Comparison of ENCODE assay signal across 8 mouse cellular contexts in the genomic region with DNA sequence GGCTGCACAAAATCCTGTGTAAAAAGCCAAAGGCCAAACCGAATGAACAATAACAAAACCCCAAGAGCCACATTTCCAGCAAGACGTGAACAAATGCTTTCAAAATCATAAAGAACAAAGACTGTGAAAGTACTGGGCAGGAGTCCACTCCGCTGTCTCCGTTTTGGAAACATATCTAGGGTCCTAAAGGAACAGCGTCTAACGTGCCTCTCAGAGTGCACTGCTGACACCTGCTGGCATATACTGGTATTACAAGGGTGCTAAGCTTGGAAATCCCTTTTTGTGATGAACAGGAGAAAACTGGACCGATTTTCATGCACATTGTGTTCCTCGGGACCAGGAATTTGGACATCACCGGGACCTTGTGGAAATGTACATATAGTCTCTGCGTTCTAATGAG. TPM values are rescaled to one million over a fixed set of nuclear protein-coding genes. Genes with fewer than 3 reads are reported as not detected.
DNase-seq lines count a peak whose midpoint lies in the region; ATAC-seq and TF ChIP-seq lines count a peak whose summit lies in the region.

No protein-coding gene starts in this region.

- TF ChIP-seq POLR2A in limb, embryonic 14.5 days (IDR thresholded peaks at IDR 0.05; ENCODE audit: borderline replicate concordance, extremely low read depth, insufficient read depth, insufficient read length) = no peak

- no peaks in the 10 kb centered on the region; the same call in 1 of the 2 replicates for H3K4me1 ChIP-seq in G1E (ENCODE audit: insufficient read depth, low read depth, low read length)
- peaks cover 8% of the 10 kb centered on the region; the same call in 1 of the 2 replicates for H3K4me1 ChIP-seq in forebrain, postnatal 0 days (ENCODE audit: insufficient read depth)
- no peaks in the 10 kb centered on the region for H3K4me1 ChIP-seq in limb, embryonic 14.5 days (ENCODE audit: control insufficient read depth, insufficient read depth, low read length)

- H3K4me2 ChIP-seq in forebrain, postnatal 0 days (ENCODE audit: low read depth) = no peak overlapping the region
- H3K4me2 ChIP-seq in limb, embryonic 14.5 days (replicated peaks; ENCODE audit: low read depth, low read length, severe bottlenecking) = no peak overlapping the region

- H3K27me3 ChIP-seq in G1E (ENCODE audit: insufficient read depth, low read length) = peaks cover 10% of the 10 kb centered on the region
- H3K27me3 ChIP-seq in forebrain, postnatal 0 days (ENCODE audit: insufficient read depth, low read length) = no peaks in the 10 kb centered on the region
- no peaks in the 10 kb centered on the region for H3K27me3 ChIP-seq in limb, embryonic 14.5 days (ENCODE audit: control insufficient read depth, insufficient read depth, low read length)

- WGBS in forebrain, postnatal 0 days = 23% methylated on average over 10 of the region's 10 CpGs
- 30% methylated on average over 10 of the region's 10 CpGs for whole genome bisulfite sequencing in limb, embryonic 14.5 days

- H3K4me3 ChIP-seq in G1E (ENCODE audit: low read depth, low read length) = no peak overlapping the region
- H3K4me3 ChIP-seq in forebrain, postnatal 0 days (ENCODE audit: low read depth, low read length) = no peak overlapping the region
- H3K4me3 ChIP-seq in limb, embryonic 14.5 days (replicated peaks; ENCODE audit: low read length) = no peak overlapping the region

- H3K9ac ChIP-seq in forebrain, postnatal 0 days = no peak overlapping the region
- no peak overlapping the region for H3K9ac ChIP-seq in limb, embryonic 14.5 days (ENCODE audit: low read depth, low read length, severe bottlenecking)

- peaks cover 9% of the 10 kb centered on the region for H3K9me3 ChIP-seq in G1E (replicated peaks)
- H3K9me3 ChIP-seq in forebrain, postnatal 0 days (ENCODE audit: low read length) = no peaks in the 10 kb centered on the region
- H3K9me3 ChIP-seq in limb, embryonic 14.5 days (ENCODE audit: control insufficient read depth, low read length) = no peaks in the 10 kb centered on the region

- peak; percentile 94 for TF ChIP-seq CTCF in G1E (IDR thresholded peaks at IDR 0.05; ENCODE audit: low read depth, low read length)
- TF ChIP-seq CTCF in forebrain, postnatal 0 days (IDR thresholded peaks at IDR 0.05; ENCODE audit: low read depth) = peak; percentile 98

- H3K36me3 ChIP-seq in G1E (replicated peaks) = no peaks in the 10 kb centered on the region
- no peaks in the 10 kb centered on the region for H3K36me3 ChIP-seq in forebrain, postnatal 0 days (ENCODE audit: insufficient read depth)
- H3K36me3 ChIP-seq in limb, embryonic 14.5 days (ENCODE audit: control insufficient read depth, insufficient read depth, low read length) = no peaks in the 10 kb centered on the region

- ATAC-seq in G1E (ENCODE audit: extremely low read depth, insufficient number of reproducible peaks, low FRiP score, poor library complexity, severe bottlenecking) = 0 out of 2 replicates have a peak, but pooled peaks have one; percentile 15
- ATAC-seq in forebrain, postnatal 0 days = no peak
- 0 out of 2 replicates have a peak, but pooled peaks have one; percentile 29 for ATAC-seq in limb, embryonic 14.5 days (ENCODE audit: low FRiP score, low read depth)

- no peak overlapping the region for H3K27ac ChIP-seq in forebrain, postnatal 0 days (ENCODE audit: low read depth, low read length)
- no peak overlapping the region for H3K27ac ChIP-seq in limb, embryonic 14.5 days (replicated peaks; ENCODE audit: low read depth, low read length)

- peak; percentile 82 to 83 for DNase-seq in B cell, adult 2 months
- no peak for DNase-seq in G1E (ENCODE audit: low spot score)
- DNase-seq in cerebellum, adult 11-12 months = peak; percentile 70
- DNase-seq in forebrain, postnatal 0 days = peak; percentile 91
- DNase-seq in hindlimb bud, embryonic 11.5 days (ENCODE audit: extremely low spot score, low read depth, low spot score) = peak; percentile 89
- peak; percentile 82 for DNase-seq in limb, embryonic 14.5 days (ENCODE audit: low spot score)
- DNase-seq in retina, embryonic 14.5 days (ENCODE audit: low spot score) = peak; percentile 94
- peak; percentile 88 for DNase-seq in thymus, postnatal 4 days

RNA-seq across cellular contexts. Expression of gene Tiam1, which starts 24.1 kb away (rescaled TPM):
- total RNA-seq in G1E (2014; fragmentation: Nextera tagmentation) (1.4 and 1.8 TPM in 2 replicates), G1E (2017) (4.9 and 5.3 TPM in 2 replicates)
- polyA plus RNA-seq in G1E (2012) = 2.9 and 3.0 TPM in 2 replicates
- total RNA-seq in forebrain, postnatal 0 days (2014; rRNA removed) = 30.5 and 42.4 TPM in 2 replicates
- polyA plus RNA-seq in forebrain, postnatal 0 days (2015; fragmentation: Nextera tagmentation; extraction: Ambion mirVana) = 9.8 and 20.5 TPM in 2 replicates
- polyA plus RNA-seq in limb, embryonic 14.5 days (2012; rRNA removed) = 19.1 and 22.4 TPM in 2 replicates
- polyA plus RNA-seq in limb, embryonic 14.5 days (2014; fragmentation: Nextera tagmentation; extraction: Ambion mirVana) = 54.9 and 57.2 TPM in 2 replicates

RNA-seq across cellular contexts. Expression of gene Sod1, which starts 52.9 kb away (rescaled TPM):
- total RNA-seq in G1E (2014; fragmentation: Nextera tagmentation) (376 and 389 TPM in 2 replicates), G1E (2017) (652 and 747 TPM in 2 replicates)
- 609 and 629 TPM in 2 replicates for polyA plus RNA-seq in G1E (2012)
- 184 and 223 TPM in 2 replicates for total RNA-seq in forebrain, postnatal 0 days (2014; rRNA removed)
- 1,167 and 1,378 TPM in 2 replicates for polyA plus RNA-seq in forebrain, postnatal 0 days (2015; fragmentation: Nextera tagmentation; extraction: Ambion mirVana)
- 503 and 622 TPM in 2 replicates for polyA plus RNA-seq in limb, embryonic 14.5 days (2012; rRNA removed)
- polyA plus RNA-seq in limb, embryonic 14.5 days (2014; fragmentation: Nextera tagmentation; extraction: Ambion mirVana) = 1,078 and 1,097 TPM in 2 replicates
